Mouse (Mus musculus) stomach, embryonic 15.5 days (tissue): ENCODE measurements around the gene Pip4k2a. TPM values are rescaled to one million over a fixed set of nuclear protein-coding genes. Genes with fewer than 3 reads are reported as not detected.
A peak's percentile ranks its signal among the peaks of the same experiment; 100 is the strongest.
"Not testable (repeated sequence)": the region's sequence is repeated elsewhere in the genome, so short reads cannot be mapped to it uniquely, and the experiment has no call there.

Experiments
- ATAC-seq: fragments of 200-750 bp; cut with Nextera tagmentation; 2 replicates; pipeline ENCODE4 v1.8.0; 2017; ENCODE audit warnings: low read depth, moderate number of reproducible peaks, moderate TSS enrichment; ENCODE audit not compliant: insufficient read depth, low FRiP score
- H3K27ac ChIP-seq: fragments of 300-500 bp; sonication (generic); 2 replicates; pipeline ENCODE4 v1.5.1; 2015; ENCODE audit warnings: mild to moderate bottlenecking, inconsistent platforms
- H3K27me3 ChIP-seq: fragments of 300-500 bp; sonication (generic); replicated peaks from 2 replicates; pipeline ENCODE4 v1.6.1; 2015; ENCODE audit warnings: inconsistent platforms
- H3K36me3 ChIP-seq: fragments of 300-500 bp; sonication (generic); 2 replicates; pipeline ENCODE4 v1.6.1; 2015; ENCODE audit warnings: inconsistent platforms
- H3K4me1 ChIP-seq: fragments of 300-500 bp; sonication (generic); 2 replicates; pipeline ENCODE4 v1.6.1; 2015; ENCODE audit warnings: inconsistent platforms
- H3K4me2 ChIP-seq: fragments of 300-500 bp; sonication (generic); 2 replicates; pipeline ENCODE4 v1.6.1; 2015; ENCODE audit warnings: mild to moderate bottlenecking, inconsistent platforms
- H3K4me3 ChIP-seq: fragments of 300-500 bp; sonication (generic); replicated peaks from 2 replicates; pipeline ENCODE4 v1.5.1; 2015; ENCODE audit warnings: inconsistent platforms
- H3K9ac ChIP-seq: fragments of 300-500 bp; sonication (generic); 2 replicates; pipeline ENCODE4 v1.6.1; 2015; ENCODE audit warnings: inconsistent platforms
- H3K9me3 ChIP-seq: fragments of 300-500 bp; sonication (generic); 2 replicates; pipeline ENCODE4 v1.6.1; 2016; ENCODE audit warnings: inconsistent platforms
- WGBS: fragments of 180-500 bp; shearing (Covaris S2); methylation state at CpG from one replicate; pipeline ENCODE4 v1.1.7; 2015; 5-methylcytosine and 5-hydroxymethylcytosine counted together
- polyA plus RNA-seq: library from polyadenylated mRNA; unstranded; fragments of >200 nt; fragmentation: Nextera tagmentation; extraction: Ambion mirVana; gene quantifications from 2 replicates; pipeline ENCODE4 v1.2.1, GENCODE M21; 2015

Pip4k2a gene
- polyA plus RNA-seq, 1 experiment from 2014 or later = 11.8 TPM

- Histone ChIP-seq H3K36me3 (no peaks in the 10 kb centered on the region), H3K27ac (no peak overlapping the region), H3K4me3 (no peak overlapping the region), H3K4me2 (no peak overlapping the region), H3K9me3 (no peaks in the 10 kb centered on the region), H3K27me3 (no peaks in the 10 kb centered on the region), H3K4me1 (0 out of 2 replicates have a peak, but pooled peaks cover 3% of the 10 kb centered on the region), H3K9ac (no peak overlapping the region)
- ATAC-seq = no peak
- 77% methylated on average over 2 of the region's 2 CpGs for WGBS
Measured at GRCm38 (mm10) chr2:18906421-18907084, 91.4 kb downstream of the Pip4k2a start.

GRCm38 (mm10) chr2:18903301-18904068 lies 94.4 kb downstream of the Pip4k2a start:
- Histone ChIP-seq H3K9me3 (no peaks in the 10 kb centered on the region), H3K9ac (no peak overlapping the region), H3K27ac (no peak overlapping the region), H3K36me3 (no peaks in the 10 kb centered on the region), H3K4me3 (no peak overlapping the region), H3K27me3 (no peaks in the 10 kb centered on the region), H3K4me2 (no peak overlapping the region), H3K4me1 (0 out of 2 replicates have a peak, but pooled peaks cover 3% of the 10 kb centered on the region)
- no peak for ATAC-seq
- WGBS = 75% methylated on average over 9 of the region's 9 CpGs

- 81% methylated on average over 4 of the region's 4 CpGs for WGBS
- Histone ChIP-seq H3K4me1 (peaks cover 6% of the 10 kb centered on the region; the same call in 1 of the 2 replicates), H3K9me3 (no peaks in the 10 kb centered on the region), H3K9ac (no peak overlapping the region), H3K4me2 (no peak overlapping the region), H3K27ac (no peak overlapping the region), H3K4me3 (no peak overlapping the region), H3K36me3 (no peaks in the 10 kb centered on the region), H3K27me3 (no peaks in the 10 kb centered on the region)
- no peak for ATAC-seq
Measured at GRCm38 (mm10) chr2:18901133-18901532, 96.8 kb downstream of the Pip4k2a start.

GRCm38 (mm10) chr2:18900635-18901034 lies 97.3 kb downstream of the Pip4k2a start:
- Histone ChIP-seq H3K27me3 (no peaks in the 10 kb centered on the region), H3K4me3 (no peak overlapping the region), H3K27ac (no peak overlapping the region), H3K9ac (no peak overlapping the region), H3K9me3 (no peaks in the 10 kb centered on the region), H3K4me1 (peaks cover 6% of the 10 kb centered on the region; the same call in 1 of the 2 replicates), H3K4me2 (no peak overlapping the region), H3K36me3 (no peaks in the 10 kb centered on the region)
- no peak for ATAC-seq
- 96% methylated on average over 2 of the region's 2 CpGs for WGBS

- WGBS = 26% methylated on average over 10 of the region's 10 CpGs
- H3K27ac ChIP-seq = peak overlapping the region; percentile 32; the same call in 1 of the 2 replicates
- H3K9ac ChIP-seq = no peak overlapping the region
- no peak overlapping the region for H3K4me2 ChIP-seq
- H3K4me3 ChIP-seq = no peak overlapping the region
- H3K4me1 ChIP-seq = peaks cover 6% of the 10 kb centered on the region; the same call in 1 of the 2 replicates
- no peaks in the 10 kb centered on the region for H3K27me3 ChIP-seq
- no peak for ATAC-seq
- no peaks in the 10 kb centered on the region for H3K9me3 ChIP-seq
- no peaks in the 10 kb centered on the region for H3K36me3 ChIP-seq
Measured at GRCm38 (mm10) chr2:18897742-18898256, 100.1 kb downstream of the Pip4k2a start.

GRCm38 (mm10) chr2:18896015-18896414 lies 101.9 kb downstream of the Pip4k2a start:
- WGBS = 33% methylated on average over 6 of the region's 6 CpGs
- ATAC-seq = no peak
- H3K27ac ChIP-seq = peak overlapping the region; percentile 72; the same call in 1 of the 2 replicates
- H3K9me3 ChIP-seq = no peaks in the 10 kb centered on the region
- H3K27me3 ChIP-seq = no peaks in the 10 kb centered on the region
- H3K4me2 ChIP-seq = no peak overlapping the region
- no peak overlapping the region for H3K4me3 ChIP-seq
- H3K4me1 ChIP-seq = peaks cover 6% of the 10 kb centered on the region; the same call in 1 of the 2 replicates
- H3K36me3 ChIP-seq = no peaks in the 10 kb centered on the region
- no peak overlapping the region for H3K9ac ChIP-seq

- H3K4me2 ChIP-seq, ATAC-seq: not testable (repeated sequence)
- 94% methylated on average over 1 of the region's 1 CpGs for WGBS
Measured at GRCm38 (mm10) chr2:18893336-18893735, 104.6 kb downstream of the Pip4k2a start.

GRCm38 (mm10) chr2:18891991-18892537 lies 105.9 kb downstream of the Pip4k2a start:
- H3K27ac ChIP-seq = no peak overlapping the region
- no peaks in the 10 kb centered on the region for H3K27me3 ChIP-seq
- 69% methylated on average over 10 of the region's 10 CpGs for WGBS
- no peaks in the 10 kb centered on the region for H3K36me3 ChIP-seq
- H3K9ac ChIP-seq = no peak overlapping the region
- H3K4me3 ChIP-seq = no peak overlapping the region
- H3K9me3 ChIP-seq = no peaks in the 10 kb centered on the region
- peaks cover 2% of the 10 kb centered on the region; the same call in 1 of the 2 replicates for H3K4me1 ChIP-seq
- no peak overlapping the region for H3K4me2 ChIP-seq
- ATAC-seq = no peak

More at GRCm38 (mm10) chr2:18893336-18893735, 104.6 kb downstream of the Pip4k2a start:
- H3K4me1 ChIP-seq, H3K36me3 ChIP-seq, H3K27me3 ChIP-seq, H3K9ac ChIP-seq, H3K27ac ChIP-seq, H3K9me3 ChIP-seq, H3K4me3 ChIP-seq: not testable (repeated sequence)

GRCm38 (mm10) chr2:18890227-18891001 lies 107.5 kb downstream of the Pip4k2a start:
- Histone ChIP-seq H3K9ac (no peak overlapping the region), H3K4me2 (no peak overlapping the region), H3K27me3 (no peaks in the 10 kb centered on the region), H3K36me3 (no peaks in the 10 kb centered on the region), H3K27ac (no peak overlapping the region), H3K4me3 (no peak overlapping the region), H3K9me3 (no peaks in the 10 kb centered on the region), H3K4me1 (no peaks in the 10 kb centered on the region)
- 0 out of 2 replicates have a peak, but pooled peaks have one; percentile 43 for ATAC-seq
- 53% methylated on average over 11 of the region's 11 CpGs for WGBS

- no peaks in the 10 kb centered on the region for H3K9me3 ChIP-seq
- no peak overlapping the region for H3K27ac ChIP-seq
- H3K36me3 ChIP-seq = no peaks in the 10 kb centered on the region
- H3K4me3 ChIP-seq = no peak overlapping the region
- no peak overlapping the region for H3K9ac ChIP-seq
- H3K4me2 ChIP-seq = no peak overlapping the region
- 83% methylated on average over 3 of the region's 3 CpGs for WGBS
- H3K4me1 ChIP-seq = no peaks in the 10 kb centered on the region
- ATAC-seq = no peak
- H3K27me3 ChIP-seq = no peaks in the 10 kb centered on the region
Measured at GRCm38 (mm10) chr2:18884277-18884676, 113.6 kb downstream of the Pip4k2a start.

- Histone ChIP-seq H3K9me3 (no peaks in the 10 kb centered on the region), H3K4me3 (no peak overlapping the region), H3K27me3 (no peaks in the 10 kb centered on the region), H3K4me2 (no peak overlapping the region), H3K9ac (no peak overlapping the region), H3K27ac (no peak overlapping the region), H3K4me1 (no peaks in the 10 kb centered on the region), H3K36me3 (no peaks in the 10 kb centered on the region)
- WGBS = 94% methylated on average over 7 of the region's 7 CpGs
- no peak for ATAC-seq
Measured at GRCm38 (mm10) chr2:18874626-18875025, 123.3 kb downstream of the Pip4k2a start.
